12 mouse cellular contexts compared by ENCODE assay signal in genomic region chr13:94706641-94707053, GRCm38 (mm10).
DNase-seq lines count a peak whose midpoint lies in the region; ATAC-seq and TF ChIP-seq lines count a peak whose summit lies in the region.
"Had no signal": no experiment of that assay in that cellular context is flagged by ENCODE, and none has a peak within 500 bp of the region (broad histone marks: within the 10 kb centered on the region; RNA-seq: fewer than 3 reads in every experiment).

No protein-coding gene starts in this region.

- WGBS in intestine, embryonic 14.5 days = 4% methylated on average over 7 of the region's 7 CpGs
- WGBS in intestine, embryonic 16.5 days = 6% methylated on average over 7 of the region's 7 CpGs
- 1% methylated on average over 7 of the region's 7 CpGs for WGBS in neural tube, embryonic 12.5 days

- peak; percentile 62 for DNase-seq in intestine, embryonic 14.5 days (ENCODE audit: low spot score)
- peak; percentile 89 for DNase-seq in ES-E14 (ENCODE audit: low read depth, low spot score)
- peak; percentile 77 for DNase-seq in embryo, embryonic 10.5 days (ENCODE audit: low spot score)
- DNase-seq in spleen, postnatal 4 days (ENCODE audit: low spot score in 2 of 2) = no peak
- DNase-seq: gastrocnemius, postnatal 36 days; liver, postnatal 0 days; thymus, adult 18-20 months had no signal

- H3K4me1 ChIP-seq in intestine, embryonic 14.5 days (replicated peaks; ENCODE audit: control insufficient read depth, insufficient read depth, low read length) = peaks cover 16% of the 10 kb centered on the region
- peaks cover 20% of the 10 kb centered on the region for H3K4me1 ChIP-seq in intestine, embryonic 16.5 days (ENCODE audit: control insufficient read depth, insufficient read depth, low read length)
- H3K4me1 ChIP-seq in ES-E14 (ENCODE audit: control insufficient read depth in 2 of 2, insufficient read depth in 2 of 2, low read length in 2 of 2, poor library complexity in 1 of 2) = peaks cover 13 to 20% of the 10 kb centered on the region in 2 experiments
- H3K4me1 ChIP-seq in neural tube, embryonic 12.5 days = peaks cover 37% of the 10 kb centered on the region

- no peak overlapping the region for H3K27ac ChIP-seq in intestine, embryonic 14.5 days (ENCODE audit: low read depth)
- no peak overlapping the region for H3K27ac ChIP-seq in intestine, embryonic 16.5 days (ENCODE audit: low read length)
- no peak overlapping the region; the same call in 1 of the 2 replicates for H3K27ac ChIP-seq in ES-E14 (ENCODE audit: insufficient read depth, low read depth, low read length, poor library complexity, severe bottlenecking)
- no peak overlapping the region for H3K27ac ChIP-seq in neural tube, embryonic 12.5 days
- H3K27ac ChIP-seq: embryonic facial prominence, embryonic 13.5 days; left cerebral cortex, adult 2 months had no signal

- H3K36me3 ChIP-seq in intestine, embryonic 14.5 days (ENCODE audit: control insufficient read depth, insufficient read depth, low read length) = no peaks in the 10 kb centered on the region
- H3K36me3 ChIP-seq in intestine, embryonic 16.5 days (ENCODE audit: control insufficient read depth, insufficient read depth, low read length) = no peaks in the 10 kb centered on the region
- H3K36me3 ChIP-seq in ES-E14 (ENCODE audit: control insufficient read depth, insufficient read depth, low read length, poor library complexity, severe bottlenecking) = no peaks in the 10 kb centered on the region
- no peaks in the 10 kb centered on the region for H3K36me3 ChIP-seq in neural tube, embryonic 12.5 days
- H3K36me3 ChIP-seq: embryonic facial prominence, embryonic 13.5 days had no signal

- no peak overlapping the region for H3K4me3 ChIP-seq in intestine, embryonic 14.5 days (ENCODE audit: low read depth, low read length)
- no peak overlapping the region for H3K4me3 ChIP-seq in intestine, embryonic 16.5 days (ENCODE audit: low read length)
- H3K4me3 ChIP-seq in ES-E14 (ENCODE audit: insufficient read depth in 1 of 2, low read depth in 1 of 2, low read length in 2 of 2, poor library complexity in 1 of 2, severe bottlenecking in 1 of 2) = no peak overlapping the region
- H3K4me3 ChIP-seq in neural tube, embryonic 12.5 days = no peak overlapping the region
- H3K4me3 ChIP-seq: embryonic facial prominence, embryonic 13.5 days; left cerebral cortex, adult 2 months had no signal

- no peak overlapping the region for H3K4me2 ChIP-seq in intestine, embryonic 14.5 days (ENCODE audit: low read length)
- H3K4me2 ChIP-seq in intestine, embryonic 16.5 days (ENCODE audit: low read depth, low read length) = no peak overlapping the region
- H3K4me2 ChIP-seq in neural tube, embryonic 12.5 days (replicated peaks) = no peak overlapping the region; the same call in 1 of the 2 replicates
- H3K4me2 ChIP-seq: embryonic facial prominence, embryonic 13.5 days had no signal

- H3K9ac ChIP-seq in intestine, embryonic 14.5 days (ENCODE audit: low read length) = no peak overlapping the region
- H3K9ac ChIP-seq in intestine, embryonic 16.5 days (ENCODE audit: low read depth, low read length) = no peak overlapping the region
- no peak overlapping the region for H3K9ac ChIP-seq in ES-E14 (ENCODE audit: insufficient read depth, low read depth, low read length, poor library complexity, severe bottlenecking)
- no peak overlapping the region for H3K9ac ChIP-seq in neural tube, embryonic 12.5 days
- H3K9ac ChIP-seq: embryonic facial prominence, embryonic 13.5 days; liver, postnatal 0 days had no signal

- H3K9me3 ChIP-seq in intestine, embryonic 14.5 days (ENCODE audit: control insufficient read depth, low read length) = no peaks in the 10 kb centered on the region
- H3K9me3 ChIP-seq in intestine, embryonic 16.5 days (ENCODE audit: control insufficient read depth, low read length) = no peaks in the 10 kb centered on the region
- H3K9me3 ChIP-seq in ES-E14 (ENCODE audit: control insufficient read depth, insufficient read depth, low read depth, low read length) = no peaks in the 10 kb centered on the region
- H3K9me3 ChIP-seq in neural tube, embryonic 12.5 days = no peaks in the 10 kb centered on the region
- H3K9me3 ChIP-seq: embryonic facial prominence, embryonic 13.5 days had no signal

- ATAC-seq in intestine, embryonic 14.5 days (replicated peaks; ENCODE audit: low FRiP score, low TSS enrichment, low read depth) = no peak
- ATAC-seq in intestine, embryonic 16.5 days = no peak
- ATAC-seq in neural tube, embryonic 12.5 days (ENCODE audit: low FRiP score, low read depth) = peak; percentile 48
- ATAC-seq in megakaryocyte progenitor cell, adult 5-6 weeks (replicated peaks; ENCODE audit: poor library complexity) = no peak
- ATAC-seq: liver, postnatal 0 days had no signal

- H3K27me3 ChIP-seq in intestine, embryonic 14.5 days (replicated peaks; ENCODE audit: control insufficient read depth, insufficient read depth, low read length) = peaks cover 95% of the 10 kb centered on the region
- H3K27me3 ChIP-seq in intestine, embryonic 16.5 days (replicated peaks; ENCODE audit: control insufficient read depth, insufficient read depth, low read length) = peaks cover 77% of the 10 kb centered on the region
- peaks cover 90% of the 10 kb centered on the region for H3K27me3 ChIP-seq in neural tube, embryonic 12.5 days (replicated peaks)

- in situ Hi-C loops in ES-E14 (cut with MboI; ENCODE audit: low sequenced_read_pairs in 2 of 2, unreplicated experiment in 2 of 2) = no loop called here

TF ChIP-seq in ES-E14, 5 proteins besides CTCF, POLR2A, EP300 and RAD21:
- TF ChIP-seq ZNF384 (IDR thresholded peaks at IDR 0.05; ENCODE audit: low read depth, low read length) (no peak), CHD2 (IDR thresholded peaks at IDR 0.05; ENCODE audit: low read depth, low read length) (peak; percentile 67)

Comparison
In these comparisons a context has a peak if more than half of its experiments do, and no peak if none do; other contexts are left out.
1. DNase-seq: peak in intestine, embryonic 14.5 days (single experiment), ES-E14 (single experiment) and embryo, embryonic 10.5 days (single experiment); none in spleen, postnatal 4 days (0 of 2).